Mouse (Mus musculus): ENCODE results near the gene Tbpl1. TPM values are rescaled to one million over a fixed set of nuclear protein-coding genes. Genes with fewer than 3 reads are reported as not detected.

Tbpl1 gene
- total RNA-seq, 2 experiments from 2014 or later = 68.2 to 69.8 TPM

- DNase-seq (ENCODE audit: low spot score in 2 of 2) = no peak
- intact Hi-C loops (cut with DNase I) = no loop called here
Measured at GRCm38 (mm10) chr10:22718475-22718874, 13.3 kb downstream of the Tbpl1 start.

- intact Hi-C loops (cut with DNase I) = loop anchor here (1.0 to 5.0 kb wide), 2 partner anchors 95 to 117 kb away; no protein-coding TSS in a partner anchor
- DNase-seq (ENCODE audit: low spot score in 2 of 2) = peak in 1 of 2 experiments; percentile 80
Measured at GRCm38 (mm10) chr10:22714520-22714919, 17.2 kb downstream of the Tbpl1 start.

GRCm38 (mm10) chr10:22712955-22713354, 18.8 kb downstream of the Tbpl1 start:
- intact Hi-C loops (cut with DNase I) = loop anchor here (5.0 kb wide), 1 partner anchor 116 kb away; no protein-coding TSS in a partner anchor

GRCm38 (mm10) chr10:22710173-22710777, 21.5 kb downstream of the Tbpl1 start:
- peak in 1 of 2 experiments; percentile 46 for DNase-seq (ENCODE audit: low spot score in 2 of 2)
- intact Hi-C loops (cut with DNase I) = loop anchor here (5.0 kb wide), 1 partner anchor 113 kb away; no protein-coding TSS in a partner anchor

More at GRCm38 (mm10) chr10:22712955-22713354, 18.8 kb downstream of the Tbpl1 start:
- DNase-seq (ENCODE audit: low spot score in 2 of 2) = no peak

- intact Hi-C loops (cut with DNase I) = loop anchor here (10.0 kb wide), 1 partner anchor 1076 kb away; the partner anchor contains the start of gene Rps12
Measured at GRCm38 (mm10) chr10:22708190-22708843, 23.4 kb downstream of the Tbpl1 start.

GRCm38 (mm10) chr10:22703844-22704243, 27.9 kb downstream of the Tbpl1 start:
- intact Hi-C loops (cut with DNase I) = loop anchor here (10.0 kb wide), 1 partner anchor 1081 kb away; the partner anchor contains the start of gene Rps12

More at GRCm38 (mm10) chr10:22708190-22708843, 23.4 kb downstream of the Tbpl1 start:
- DNase-seq (ENCODE audit: low spot score in 2 of 2) = peak in 1 of 2 experiments; percentile 55

GRCm38 (mm10) chr10:22701485-22702315, 30.0 kb downstream of the Tbpl1 start:
- peak in 1 of 2 experiments; percentile 69 for DNase-seq (ENCODE audit: low spot score in 2 of 2)
- intact Hi-C loops (cut with DNase I) = loop anchor here (10.0 kb wide), 1 partner anchor 1083 kb away; the partner anchor contains the start of gene Rps12

More at GRCm38 (mm10) chr10:22703844-22704243, 27.9 kb downstream of the Tbpl1 start:
- no peak for DNase-seq (ENCODE audit: low spot score in 2 of 2)

GRCm38 (mm10) chr10:22700773-22701172, 31.0 kb downstream of the Tbpl1 start:
- DNase-seq (ENCODE audit: low spot score in 2 of 2) = peak in 1 of 2 experiments; percentile 30
- intact Hi-C loops (cut with DNase I) = loop anchor here (10.0 kb wide), 1 partner anchor 1084 kb away; the partner anchor contains the start of gene Rps12

GRCm38 (mm10) chr10:22699487-22700335, 32.0 kb downstream of the Tbpl1 start:
- DNase-seq (ENCODE audit: low spot score in 2 of 2) = peak in 1 of 2 experiments; percentile 44
- intact Hi-C loops (cut with DNase I) = loop anchor here (10.0 kb wide), 1 partner anchor 1085 kb away; the partner anchor contains the start of gene Rps12

GRCm38 (mm10) chr10:22698158-22698953, 33.4 kb downstream of the Tbpl1 start:
- no peak for DNase-seq (ENCODE audit: low spot score in 2 of 2)
- intact Hi-C loops (cut with DNase I) = no loop called here

- intact Hi-C loops (cut with DNase I) = loop anchor here (1.0 kb wide), 1 partner anchor 65 kb away; no protein-coding TSS in a partner anchor
- DNase-seq (ENCODE audit: low spot score in 2 of 2) = no peak
Measured at GRCm38 (mm10) chr10:22696864-22697263, 34.9 kb downstream of the Tbpl1 start.

GRCm38 (mm10) chr10:22696236-22696635, 35.5 kb downstream of the Tbpl1 start:
- intact Hi-C loops (cut with DNase I) = no loop called here
- no peak for DNase-seq (ENCODE audit: low spot score in 2 of 2)

GRCm38 (mm10) chr10:22675848-22676630, 55.7 kb downstream of the Tbpl1 start:
- no peak for DNase-seq (ENCODE audit: low spot score in 2 of 2)
- intact Hi-C loops (cut with DNase I) = no loop called here

- DNase-seq (ENCODE audit: low spot score in 2 of 2) = no peak
Measured at GRCm38 (mm10) chr10:22674176-22674575, 57.6 kb downstream of the Tbpl1 start.

GRCm38 (mm10) chr10:22668509-22668908, 63.2 kb downstream of the Tbpl1 start:
- intact Hi-C loops (cut with DNase I) = no loop called here
- no peak for DNase-seq (ENCODE audit: low spot score in 2 of 2)

More at GRCm38 (mm10) chr10:22674176-22674575, 57.6 kb downstream of the Tbpl1 start:
- intact Hi-C loops (cut with DNase I) = no loop called here

GRCm38 (mm10) chr10:22660286-22661000, 71.3 kb downstream of the Tbpl1 start:
- intact Hi-C loops (cut with DNase I) = no loop called here
- DNase-seq (ENCODE audit: low spot score in 2 of 2) = no peak
